Mouse (Mus musculus) G1E (cell line): ENCODE data around the gene Wdr4.

Experiments
- CTCF ChIP-seq: IDR thresholded peaks from 2 replicates; pipeline ENCODE4 v1.5.1; 2012; ENCODE audit warnings: low read depth, low read length, inconsistent platforms, mixed read lengths
- GATA1 ChIP-seq: IDR thresholded peaks from 2 replicates; pipeline ENCODE4 v1.6.1; 2012; ENCODE audit warnings: borderline replicate concordance, low read length, inconsistent platforms, mixed read lengths

- no peak for TF ChIP-seq CTCF
- no peak for TF ChIP-seq GATA1
Measured at GRCm38 (mm10) chr17:31453476-31453875, 66.3 kb downstream of the Wdr4 start.
